Mouse (Mus musculus) cortical plate, adult 2 months (tissue): ENCODE results near the gene Ube2m. TPM values are rescaled to one million over a fixed set of nuclear protein-coding genes. Genes with fewer than 3 reads are reported as not detected.

Experiments used
- H3K27ac ChIP-seq: fragments of 200-500 bp; 2 replicates; pipeline ENCODE4 v1.5.1; 2012; ENCODE audit warnings: low read length, control low read depth, inconsistent platforms; ENCODE audit not compliant: insufficient read depth
- H3K4me1 ChIP-seq: fragments of 200-500 bp; 2 replicates; pipeline ENCODE4 v1.6.1; 2011; ENCODE audit warnings: low read length; ENCODE audit not compliant: control insufficient read depth, insufficient read depth
- H3K4me3 ChIP-seq: fragments of 200-500 bp; 2 replicates; pipeline ENCODE4 v1.5.1; 2011; ENCODE audit warnings: mild to moderate bottlenecking, low read length, control low read depth; ENCODE audit not compliant: insufficient read depth
- CTCF ChIP-seq: fragments of 200-500 bp; IDR thresholded peaks from 2 replicates; pipeline ENCODE4 v1.5.1; 2011; ENCODE audit warnings: mild to moderate bottlenecking, control low read depth, low read length; ENCODE audit not compliant: insufficient read depth; ENCODE audit errors: extremely low read depth
- POLR2A ChIP-seq: fragments of 200-500 bp; IDR thresholded peaks from 2 replicates; pipeline ENCODE4 v1.6.1; 2011; ENCODE audit warnings: mild to moderate bottlenecking, low read length, control low read depth; ENCODE audit not compliant: insufficient read depth; ENCODE audit errors: extremely low read depth
- polyA plus RNA-seq: library from polyadenylated mRNA; depleted of rRNA; stranded (reverse); fragments of >200 nt; gene quantifications from 2 replicates; pipeline ENCODE4 v1.2.3, GENCODE M21; 2012; rRNA removed

The Ube2m gene
- polyA plus RNA-seq, 1 experiment: 400 TPM

- Histone ChIP-seq H3K4me3 (no peak overlapping the region), H3K4me1 (no peaks in the 10 kb centered on the region), H3K27ac (no peak overlapping the region)
- TF ChIP-seq POLR2A (no peak), CTCF (no peak)
Measured at GRCm38 (mm10) chr7:12992222-12992621, 45.9 kb downstream of the Ube2m start.

- Histone ChIP-seq H3K4me1 (no peaks in the 10 kb centered on the region), H3K27ac (no peak overlapping the region), H3K4me3 (no peak overlapping the region)
- no peak for TF ChIP-seq CTCF
- no peak for TF ChIP-seq POLR2A
Measured at GRCm38 (mm10) chr7:12987409-12988189, 50.5 kb downstream of the Ube2m start.

DNA sequence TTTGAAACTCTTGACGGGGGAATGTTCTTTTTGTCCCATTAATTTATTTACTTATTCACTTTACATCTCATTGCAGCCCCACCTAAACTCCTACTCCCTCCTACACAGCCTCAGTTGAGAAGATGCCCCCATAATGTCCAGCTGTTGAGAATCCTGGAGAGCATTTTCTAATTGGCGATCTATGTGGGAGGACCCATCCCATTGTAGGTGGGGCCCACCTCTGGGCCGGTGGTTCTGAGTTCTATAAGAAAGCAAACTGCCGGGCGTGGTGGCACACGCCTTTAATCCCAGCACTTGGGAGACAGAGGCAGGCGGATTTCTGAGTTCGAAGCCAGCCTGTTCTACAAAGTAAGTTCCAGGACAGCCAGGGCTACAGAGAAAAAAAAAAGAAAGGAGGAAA is 51.2 kb downstream of the Ube2m start:
- TF ChIP-seq CTCF: no peak
- TF ChIP-seq POLR2A: no peak
- Histone ChIP-seq H3K4me3 (no peak overlapping the region), H3K4me1 (no peaks in the 10 kb centered on the region), H3K27ac (no peak overlapping the region)

DNA sequence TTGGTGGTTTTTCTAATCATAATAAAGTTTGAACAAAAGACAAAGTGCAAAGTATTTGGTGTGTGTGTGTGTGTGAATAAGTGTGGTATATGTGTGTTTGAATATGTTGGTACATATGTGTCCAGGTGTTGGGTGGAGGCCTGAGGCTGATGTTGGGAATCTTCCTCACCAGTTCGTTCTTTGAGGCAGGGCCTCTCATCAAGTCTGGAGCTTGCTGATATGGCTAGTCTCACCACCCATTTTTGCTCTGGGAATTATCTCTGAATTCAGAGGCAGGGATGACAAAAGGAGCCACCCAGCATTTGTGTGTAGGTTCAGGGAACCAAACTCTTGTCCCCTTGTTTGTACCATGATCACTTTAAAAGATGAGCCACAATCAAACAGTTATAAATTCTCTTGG is 52.4 kb downstream of the Ube2m start:
- Histone ChIP-seq H3K27ac (no peak overlapping the region), H3K4me1 (no peaks in the 10 kb centered on the region), H3K4me3 (no peak overlapping the region)
- no peak for TF ChIP-seq POLR2A
- no peak for TF ChIP-seq CTCF

Other genes with a start within 250 kb of the Ube2m start
- gene Zscan18, start 234.6 kb downstream of the Ube2m start, polyA plus RNA-seq: 16.3 and 17.8 TPM in 2 replicates
- 15.9 and 19.1 TPM in 2 replicates for gene Zfp329, start 219.4 kb downstream of the Ube2m start, polyA plus RNA-seq
- gene Zfp110, start 203.5 kb downstream of the Ube2m start, polyA plus RNA-seq: 7.8 and 8.6 TPM in 2 replicates
- gene Zfp128, start 157.1 kb downstream of the Ube2m start, polyA plus RNA-seq: 5.2 and 5.4 TPM in 2 replicates
- gene Zscan22, start 140.5 kb downstream of the Ube2m start, polyA plus RNA-seq: 12.7 and 13.1 TPM in 2 replicates
- gene Rps5, start 116.0 kb downstream of the Ube2m start, polyA plus RNA-seq: 782 and 785 TPM in 2 replicates
- 0.96 and 1.0 TPM in 2 replicates for gene Rnf225, start 110.9 kb downstream of the Ube2m start, polyA plus RNA-seq
- gene Zfp324, start 72.4 kb downstream of the Ube2m start, polyA plus RNA-seq: 5.6 and 6.1 TPM in 2 replicates
- gene Zfp446, start 60.4 kb downstream of the Ube2m start, polyA plus RNA-seq: 9.7 and 10.1 TPM in 2 replicates
- gene Slc27a5, start 40.1 kb downstream of the Ube2m start, polyA plus RNA-seq: 0.69 and 0.78 TPM in 2 replicates
- gene Trim28, start 39.2 kb downstream of the Ube2m start, polyA plus RNA-seq: 225 and 226 TPM in 2 replicates
- gene Zbtb45, start 28.2 kb downstream of the Ube2m start, polyA plus RNA-seq: 32.2 and 33.4 TPM in 2 replicates
- gene Chmp2a, start 3.5 kb downstream of the Ube2m start, polyA plus RNA-seq: 224 and 229 TPM in 2 replicates
- gene Mzf1, start 16.5 kb upstream of the Ube2m start, polyA plus RNA-seq: 14.3 and 15.2 TPM in 2 replicates
- not detected in 2 replicates for gene Vmn1r85, start 56.9 kb upstream of the Ube2m start, polyA plus RNA-seq
- gene Vmn1r86, start 81.6 kb upstream of the Ube2m start, polyA plus RNA-seq: not detected in 2 replicates
- not detected in 2 replicates for gene Vmn1r87, start 101.9 kb upstream of the Ube2m start, polyA plus RNA-seq
- gene Vmn1r88, start 121.3 kb upstream of the Ube2m start, polyA plus RNA-seq: not detected in 2 replicates
- gene Vmn1r89, start 174.7 kb upstream of the Ube2m start, polyA plus RNA-seq: not detected in 2 replicates
- gene Lig1, start 239.0 kb upstream of the Ube2m start, polyA plus RNA-seq: 9.3 and 9.4 TPM in 2 replicates
- 8.5 and 8.6 TPM in 2 replicates for gene Zswim9, start 240.4 kb upstream of the Ube2m start, polyA plus RNA-seq